18 mouse cellular contexts compared by ENCODE assay signal in genomic region chr14:99778477-99778876, GRCm38 (mm10).
DNase-seq lines count a peak whose midpoint lies in the region; ATAC-seq and TF ChIP-seq lines count a peak whose summit lies in the region.
"Had no signal": no experiment of that assay in that cellular context is flagged by ENCODE, and none has a peak within 500 bp of the region (broad histone marks: within the 10 kb centered on the region; RNA-seq: fewer than 3 reads in every experiment).

No protein-coding gene starts in this region.

- 22% methylated on average over 8 of the region's 8 CpGs for WGBS in heart, embryonic 15.5 days
- WGBS in intestine, postnatal 0 days, result 15% methylated on average over 8 of the region's 8 CpGs
- 56% methylated on average over 8 of the region's 8 CpGs for WGBS in neural tube, embryonic 15.5 days

- H3K4me3 ChIP-seq in heart, embryonic 15.5 days, result no peak overlapping the region
- no peak overlapping the region for H3K4me3 ChIP-seq in intestine, postnatal 0 days (ENCODE audit: low read depth, low read length)
- no peak overlapping the region for H3K4me3 ChIP-seq in neural tube, embryonic 15.5 days (replicated peaks)
- H3K4me3 ChIP-seq: forebrain, embryonic 15.5 days; gastrocnemius, adult 2 months; heart, embryonic 13.5 days; liver, embryonic 13.5 days; midbrain, embryonic 13.5 days; myocyte had no signal

- H3K36me3 ChIP-seq in heart, embryonic 15.5 days, result no peaks in the 10 kb centered on the region
- H3K36me3 ChIP-seq in intestine, postnatal 0 days (ENCODE audit: control insufficient read depth, insufficient read depth), result no peaks in the 10 kb centered on the region
- no peaks in the 10 kb centered on the region for H3K36me3 ChIP-seq in neural tube, embryonic 15.5 days
- H3K36me3 ChIP-seq: forebrain, embryonic 15.5 days; heart, embryonic 13.5 days; liver, embryonic 13.5 days; midbrain, embryonic 13.5 days had no signal

- H3K4me2 ChIP-seq in heart, embryonic 15.5 days, result no peak overlapping the region
- 0 out of 2 replicates have a peak overlapping the region, but pooled peaks have one; percentile 38 for H3K4me2 ChIP-seq in intestine, postnatal 0 days (replicated peaks; ENCODE audit: low read depth)
- H3K4me2 ChIP-seq in neural tube, embryonic 15.5 days, result no peak overlapping the region
- H3K4me2 ChIP-seq: forebrain, embryonic 15.5 days; heart, embryonic 13.5 days; liver, embryonic 13.5 days; midbrain, embryonic 13.5 days had no signal

- H3K4me1 ChIP-seq in heart, embryonic 15.5 days (replicated peaks), result 0 out of 2 replicates have a peak, but pooled peaks cover 3% of the 10 kb centered on the region
- H3K4me1 ChIP-seq in intestine, postnatal 0 days (replicated peaks; ENCODE audit: control insufficient read depth, insufficient read depth, low read length), result no peaks in the 10 kb centered on the region
- no peaks in the 10 kb centered on the region for H3K4me1 ChIP-seq in neural tube, embryonic 15.5 days
- H3K4me1 ChIP-seq: liver, embryonic 13.5 days; midbrain, embryonic 13.5 days had no signal

- H3K27me3 ChIP-seq in heart, embryonic 15.5 days, result no peaks in the 10 kb centered on the region
- no peaks in the 10 kb centered on the region for H3K27me3 ChIP-seq in intestine, postnatal 0 days (replicated peaks; ENCODE audit: control insufficient read depth, insufficient read depth, low read length)
- no peaks in the 10 kb centered on the region for H3K27me3 ChIP-seq in neural tube, embryonic 15.5 days (replicated peaks)
- H3K27me3 ChIP-seq: forebrain, embryonic 15.5 days; heart, embryonic 13.5 days; liver, embryonic 13.5 days; midbrain, embryonic 13.5 days had no signal

- H3K9me3 ChIP-seq in heart, embryonic 15.5 days (replicated peaks), result no peaks in the 10 kb centered on the region
- no peaks in the 10 kb centered on the region for H3K9me3 ChIP-seq in intestine, postnatal 0 days (ENCODE audit: control insufficient read depth)
- no peaks in the 10 kb centered on the region for H3K9me3 ChIP-seq in neural tube, embryonic 15.5 days (replicated peaks)
- H3K9me3 ChIP-seq: forebrain, embryonic 15.5 days; heart, embryonic 13.5 days; liver, embryonic 13.5 days; midbrain, embryonic 13.5 days had no signal

- ATAC-seq in heart, embryonic 15.5 days (replicated peaks; ENCODE audit: insufficient number of reproducible peaks, insufficient read depth, low FRiP score, low read depth), result peak; percentile 47; the same call in 1 of the 2 replicates
- peak; percentile 94 for ATAC-seq in intestine, postnatal 0 days
- ATAC-seq in neural tube, embryonic 15.5 days (ENCODE audit: low FRiP score), result no peak
- ATAC-seq: forebrain, embryonic 15.5 days; hindbrain, embryonic 16.5 days; midbrain, embryonic 13.5 days had no signal

- H3K9ac ChIP-seq in heart, embryonic 15.5 days, result no peak overlapping the region
- H3K9ac ChIP-seq in intestine, postnatal 0 days (ENCODE audit: low read depth, low read length), result no peak overlapping the region
- no peak overlapping the region for H3K9ac ChIP-seq in neural tube, embryonic 15.5 days (replicated peaks)
- H3K9ac ChIP-seq: forebrain, embryonic 15.5 days; heart, embryonic 13.5 days; liver, embryonic 13.5 days; midbrain, embryonic 13.5 days had no signal

- H3K27ac ChIP-seq in heart, embryonic 15.5 days, result no peak overlapping the region
- H3K27ac ChIP-seq in intestine, postnatal 0 days (ENCODE audit: low read depth, low read length), result peak overlapping the region; percentile 21; the same call in 1 of the 2 replicates
- no peak overlapping the region for H3K27ac ChIP-seq in neural tube, embryonic 15.5 days (replicated peaks)
- H3K27ac ChIP-seq: forebrain, embryonic 15.5 days; gastrocnemius, adult 2 months; heart, embryonic 13.5 days; liver, embryonic 13.5 days; macrophage; midbrain, embryonic 13.5 days had no signal

- TF ChIP-seq CTCF in intestine, postnatal 0 days (IDR thresholded peaks at IDR 0.05; ENCODE audit: low read depth), result no peak

- DNase-seq in heart, postnatal 4 days, result no peak
- DNase-seq in urinary bladder, postnatal 14 days (ENCODE audit: low spot score), result peak; percentile 50
- no peak for DNase-seq in urinary bladder, postnatal 10 days (ENCODE audit: low spot score)
- DNase-seq in right cerebral cortex, postnatal 36 days (ENCODE audit: low spot score in 2 of 2), result no peak
- DNase-seq: adrenal gland, postnatal 14 days; cerebellum, adult 9-10 months; gastrocnemius, adult 2 months; liver, embryonic 13.5 days; thymus, postnatal 4 days had no signal
